Mouse (Mus musculus): ENCODE results near the gene Runx2. TPM values are rescaled to one million over a fixed set of nuclear protein-coding genes. Genes with fewer than 3 reads are reported as not detected.

Runx2 gene
- polyA plus RNA-seq, 1 experiment from 2014 or later: 1.3 TPM

GRCm38 (mm10) chr17:44766975-44767374 lies 47.6 kb downstream of the Runx2 start:
- H3K27me3 ChIP-seq: no peaks in the 10 kb centered on the region
- H3K9me3 ChIP-seq (replicated peaks): no peaks in the 10 kb centered on the region
- no peak overlapping the region for H3K4me2 ChIP-seq
- WGBS: 81% methylated on average over 2 of the region's 2 CpGs
- H3K4me3 ChIP-seq (replicated peaks): no peak overlapping the region
- no peak for ATAC-seq (replicated peaks; ENCODE audit: low FRiP score)
- no peaks in the 10 kb centered on the region for H3K36me3 ChIP-seq
- H3K9ac ChIP-seq: no peak overlapping the region
- H3K4me1 ChIP-seq: no peaks in the 10 kb centered on the region
- no peak overlapping the region for H3K27ac ChIP-seq

GRCm38 (mm10) chr17:44766318-44766717 lies 48.3 kb downstream of the Runx2 start:
- Histone ChIP-seq H3K4me1 (no peaks in the 10 kb centered on the region), H3K4me2 (no peak overlapping the region), H3K27ac (no peak overlapping the region), H3K4me3 (replicated peaks) (no peak overlapping the region), H3K9me3 (replicated peaks) (no peaks in the 10 kb centered on the region), H3K9ac (no peak overlapping the region), H3K36me3 (no peaks in the 10 kb centered on the region), H3K27me3 (no peaks in the 10 kb centered on the region)
- no peak for ATAC-seq (replicated peaks; ENCODE audit: low FRiP score)
- WGBS: 79% methylated on average over 11 of the region's 11 CpGs

GRCm38 (mm10) chr17:44745378-44745777 lies 69.2 kb downstream of the Runx2 start:
- no peak overlapping the region for H3K4me2 ChIP-seq
- no peak for ATAC-seq (replicated peaks; ENCODE audit: low FRiP score)
- no peaks in the 10 kb centered on the region for H3K36me3 ChIP-seq
- no peaks in the 10 kb centered on the region for H3K4me1 ChIP-seq
- peaks cover 7% of the 10 kb centered on the region for H3K27me3 ChIP-seq
- no peak overlapping the region for H3K27ac ChIP-seq
- WGBS: 89% methylated on average over 8 of the region's 8 CpGs
- H3K4me3 ChIP-seq (replicated peaks): no peak overlapping the region
- no peaks in the 10 kb centered on the region for H3K9me3 ChIP-seq (replicated peaks)
- H3K9ac ChIP-seq: no peak overlapping the region

GRCm38 (mm10) chr17:44743780-44744179 lies 70.8 kb downstream of the Runx2 start:
- WGBS: 54% methylated on average over 3 of the region's 3 CpGs
- Histone ChIP-seq H3K4me2 (no peak overlapping the region), H3K4me3 (replicated peaks) (no peak overlapping the region), H3K36me3 (no peaks in the 10 kb centered on the region), H3K27me3 (peaks cover 22% of the 10 kb centered on the region), H3K4me1 (no peaks in the 10 kb centered on the region), H3K9ac (no peak overlapping the region), H3K9me3 (replicated peaks) (no peaks in the 10 kb centered on the region), H3K27ac (no peak overlapping the region)
- ATAC-seq (replicated peaks; ENCODE audit: low FRiP score): no peak

GRCm38 (mm10) chr17:44742246-44742645 lies 72.4 kb downstream of the Runx2 start:
- H3K36me3 ChIP-seq: no peaks in the 10 kb centered on the region
- 90% methylated on average over 9 of the region's 9 CpGs for WGBS

DNA sequence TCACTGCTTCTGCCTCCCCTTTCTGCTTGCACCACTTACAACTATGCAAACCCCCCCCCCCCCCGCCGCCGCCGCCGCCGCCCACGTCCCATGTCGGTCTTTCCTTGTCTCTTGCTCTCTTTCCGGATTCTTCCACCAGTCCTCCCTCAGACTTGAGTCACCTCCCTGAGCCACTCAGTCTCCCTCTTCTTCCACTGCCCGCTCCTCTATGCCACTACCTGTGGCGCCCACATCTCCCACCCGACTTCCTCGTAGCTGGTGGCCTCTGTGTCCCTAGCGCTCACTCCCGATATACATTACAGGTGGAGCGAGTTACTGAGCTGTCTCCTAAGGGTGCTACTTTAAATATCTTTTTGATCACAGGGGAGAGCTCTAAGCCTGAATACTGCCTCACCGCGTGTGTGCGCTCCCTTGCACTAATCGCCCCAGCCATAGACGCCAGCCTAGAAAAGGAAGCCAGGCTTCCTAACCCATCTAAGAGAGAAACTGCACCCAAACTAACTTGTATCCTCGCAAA lies 76.4 kb downstream of the Runx2 start:
- peaks cover 46% of the 10 kb centered on the region for H3K4me1 ChIP-seq
- H3K36me3 ChIP-seq: no peaks in the 10 kb centered on the region
- WGBS: 4% methylated on average over 21 of the region's 22 CpGs
- no peak for ATAC-seq (replicated peaks; ENCODE audit: low FRiP score)
- H3K27ac ChIP-seq: no peak overlapping the region
- peaks cover 76% of the 10 kb centered on the region for H3K27me3 ChIP-seq
- H3K4me3 ChIP-seq (replicated peaks): peak overlapping the region; percentile 74
- no peaks in the 10 kb centered on the region for H3K9me3 ChIP-seq (replicated peaks)
- no peak overlapping the region for H3K9ac ChIP-seq
- peak overlapping the region; percentile 96 for H3K4me2 ChIP-seq

More at GRCm38 (mm10) chr17:44742246-44742645, 72.4 kb downstream of the Runx2 start:
- ATAC-seq (replicated peaks; ENCODE audit: low FRiP score): no peak
- no peak overlapping the region for H3K27ac ChIP-seq
- H3K4me2 ChIP-seq: no peak overlapping the region
- H3K4me3 ChIP-seq (replicated peaks): no peak overlapping the region
- no peaks in the 10 kb centered on the region for H3K9me3 ChIP-seq (replicated peaks)
- no peak overlapping the region for H3K9ac ChIP-seq
- H3K4me1 ChIP-seq: peaks cover 14% of the 10 kb centered on the region
- H3K27me3 ChIP-seq: peaks cover 37% of the 10 kb centered on the region

- Histone ChIP-seq H3K27ac (no peak overlapping the region), H3K36me3 (no peaks in the 10 kb centered on the region), H3K27me3 (peaks cover 81% of the 10 kb centered on the region), H3K9me3 (replicated peaks) (no peaks in the 10 kb centered on the region), H3K4me3 (replicated peaks) (peak overlapping the region; percentile 74), H3K4me2 (peak overlapping the region; percentile 96), H3K9ac (no peak overlapping the region), H3K4me1 (peaks cover 46% of the 10 kb centered on the region)
- 1% methylated on average over 33 of the region's 33 CpGs for WGBS
- ATAC-seq (replicated peaks; ENCODE audit: low FRiP score): no peak; the same call in 1 of the 2 replicates
Observed at GRCm38 (mm10) chr17:44737275-44738120, 77.1 kb downstream of the Runx2 start.

- Histone ChIP-seq H3K36me3 (no peaks in the 10 kb centered on the region), H3K4me2 (peak overlapping the region; percentile 96), H3K9ac (peak overlapping the region; percentile 62), H3K4me3 (replicated peaks) (peak overlapping the region; percentile 74), H3K4me1 (peaks cover 46% of the 10 kb centered on the region), H3K9me3 (replicated peaks) (no peaks in the 10 kb centered on the region), H3K27ac (0 out of 2 replicates have a peak overlapping the region, but pooled peaks have one; percentile 10), H3K27me3 (peaks cover 89% of the 10 kb centered on the region)
- ATAC-seq (replicated peaks; ENCODE audit: low FRiP score): peak; percentile 79
- under 1% methylated on average over 73 of the region's 73 CpGs for WGBS
Observed at GRCm38 (mm10) chr17:44735991-44736561, 78.5 kb downstream of the Runx2 start.

- 0 out of 2 replicates have a peak overlapping the region, but pooled peaks have one; percentile 10 for H3K27ac ChIP-seq
Observed at GRCm38 (mm10) chr17:44735223-44735990, 79.2 kb downstream of the Runx2 start.

DNA sequence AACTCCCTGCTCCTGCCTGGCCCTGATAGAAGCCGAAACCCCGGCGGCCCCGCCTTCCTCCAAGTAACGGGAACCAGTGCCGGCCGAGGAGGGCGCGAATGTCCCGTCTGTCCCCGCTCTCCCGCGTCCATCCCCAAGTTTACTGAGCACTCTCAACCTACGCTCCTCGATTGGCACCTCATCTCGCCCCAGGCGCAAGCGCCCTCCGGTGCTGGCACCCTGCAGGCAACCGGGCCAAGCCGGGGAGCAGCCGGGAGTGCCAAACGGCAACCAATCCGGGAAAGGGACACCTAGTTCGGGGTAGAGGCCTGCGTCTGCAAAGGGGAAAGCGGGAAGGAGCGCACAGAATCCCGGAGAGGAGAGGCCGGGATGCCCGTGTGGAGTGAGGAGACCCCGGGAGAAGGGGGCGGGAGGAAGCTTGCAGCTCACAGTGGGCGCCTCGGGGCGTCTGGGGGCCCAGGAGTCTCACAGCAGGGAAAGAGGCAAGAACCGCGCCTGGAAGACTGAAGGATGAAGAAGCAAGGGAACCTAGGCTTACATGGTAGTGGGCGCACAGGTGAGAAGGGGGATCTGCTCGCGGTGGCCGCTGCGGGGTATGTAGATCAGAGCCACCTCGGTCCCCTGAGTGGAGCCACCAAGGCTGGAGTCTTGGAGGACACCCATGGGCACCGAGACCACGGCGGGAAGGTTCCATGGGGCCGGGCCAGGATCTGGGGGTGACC lies 79.9 kb downstream of the Runx2 start:
- Histone ChIP-seq H3K27me3 (peaks cover 82% of the 10 kb centered on the region), H3K4me2 (peak overlapping the region; percentile 96), H3K9ac (peak overlapping the region; percentile 62), H3K4me1 (peaks cover 46% of the 10 kb centered on the region), H3K9me3 (replicated peaks) (no peaks in the 10 kb centered on the region), H3K27ac (no peak overlapping the region), H3K4me3 (replicated peaks) (peak overlapping the region; percentile 74), H3K36me3 (no peaks in the 10 kb centered on the region)
- WGBS: under 1% methylated on average over 48 of the region's 48 CpGs
- peak; percentile 15; the same call in 1 of the 2 replicates for ATAC-seq (replicated peaks; ENCODE audit: low FRiP score)

More at GRCm38 (mm10) chr17:44735223-44735990, 79.2 kb downstream of the Runx2 start:
- peaks cover 85% of the 10 kb centered on the region for H3K27me3 ChIP-seq
- H3K4me1 ChIP-seq: peaks cover 46% of the 10 kb centered on the region
- WGBS: under 1% methylated on average over 60 of the region's 64 CpGs
- H3K4me3 ChIP-seq (replicated peaks): peak overlapping the region; percentile 74
- no peaks in the 10 kb centered on the region for H3K9me3 ChIP-seq (replicated peaks)
- peak; percentile 4; the same call in 1 of the 2 replicates for ATAC-seq (replicated peaks; ENCODE audit: low FRiP score)
- H3K36me3 ChIP-seq: no peaks in the 10 kb centered on the region
- peak overlapping the region; percentile 96 for H3K4me2 ChIP-seq
- H3K9ac ChIP-seq: peak overlapping the region; percentile 62

All from kidney, embryonic 15.5 days (tissue).